Mouse (Mus musculus): ENCODE data around the gene Sbp. TPM values are rescaled to one million over a fixed set of nuclear protein-coding genes. Genes with fewer than 3 reads are reported as not detected.
A peak's percentile ranks its signal among the peaks of the same experiment; 100 is the strongest.

Sbp gene
- polyA plus RNA-seq, 1 experiment from 2014 or later: not detected

DNA sequence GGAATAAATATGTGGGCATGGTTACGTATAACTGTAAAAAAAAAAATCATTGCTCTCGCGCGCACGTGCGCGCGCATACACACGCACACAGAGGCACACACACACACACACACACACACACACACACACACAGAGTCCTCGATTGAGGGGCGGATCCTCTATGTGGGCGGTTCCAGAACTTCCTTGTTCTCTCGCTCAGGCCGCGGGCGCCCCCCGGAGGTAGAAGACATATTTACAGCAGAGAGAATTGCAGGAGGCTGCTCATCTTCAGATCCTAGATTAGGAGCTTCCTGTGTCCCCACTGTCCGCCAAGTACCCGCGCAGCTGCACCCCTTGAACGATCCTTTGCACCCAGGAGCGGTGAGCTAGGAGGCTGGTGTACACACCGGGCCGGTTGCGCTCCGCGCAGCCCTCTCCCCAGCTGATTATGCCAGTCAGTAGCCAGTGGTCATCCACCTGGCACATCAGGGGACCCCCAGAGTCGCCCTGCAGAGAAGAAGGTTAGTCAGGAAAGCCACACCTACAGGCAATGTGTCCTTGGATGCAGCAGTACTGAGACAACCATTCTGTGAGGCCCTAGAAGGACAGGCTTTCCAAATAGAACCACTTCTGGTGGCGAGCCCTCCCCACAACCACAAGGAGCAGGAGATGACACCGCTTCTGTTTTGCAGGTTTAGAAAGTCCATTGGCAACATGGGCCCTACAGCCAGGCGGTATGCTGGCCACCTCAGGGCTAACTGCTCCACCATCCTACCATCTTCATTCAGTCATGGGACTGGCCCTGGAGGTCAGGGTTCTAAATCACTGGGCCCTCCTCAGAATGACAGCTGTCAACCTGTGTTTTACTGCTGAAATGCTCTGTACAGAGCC is 52.3 kb downstream of the Sbp start:
- peaks cover 10% of the 10 kb centered on the region for H3K4me1 ChIP-seq
- H3K27ac ChIP-seq: no peak overlapping the region
- no peaks in the 10 kb centered on the region for H3K36me3 ChIP-seq
- H3K4me3 ChIP-seq: no peak overlapping the region
- H3K9me3 ChIP-seq (replicated peaks): no peaks in the 10 kb centered on the region
- H3K4me2 ChIP-seq: peak overlapping the region; percentile 42
- WGBS (ENCODE audit: insufficient replicate concordance): 8% methylated on average over 31 of the region's 31 CpGs
- ATAC-seq: peak; percentile 67
- H3K9ac ChIP-seq: no peak overlapping the region
- H3K27me3 ChIP-seq (replicated peaks): peaks cover 39% of the 10 kb centered on the region

DNA sequence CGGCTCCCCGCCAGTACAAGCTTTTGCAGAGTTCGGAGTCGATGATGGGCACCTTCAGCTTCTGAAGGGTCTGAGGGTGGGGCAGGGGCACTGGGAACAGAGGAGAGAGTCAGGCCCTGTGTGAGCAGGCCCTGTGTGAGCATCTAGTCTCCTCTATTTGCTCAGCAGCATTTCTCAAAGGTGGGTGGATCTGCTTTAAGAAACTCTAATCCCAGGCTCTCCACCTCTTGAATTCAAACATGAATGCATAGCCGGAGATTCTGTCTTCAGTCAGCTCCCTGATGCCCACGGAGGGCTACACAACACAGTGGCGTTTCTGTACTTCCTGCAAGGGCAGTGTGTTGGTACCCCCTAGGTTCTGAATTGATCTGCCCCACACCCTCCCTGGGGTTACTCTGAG is 53.2 kb downstream of the Sbp start:
- 62% methylated on average over 7 of the region's 7 CpGs for WGBS (ENCODE audit: insufficient replicate concordance)
- Histone ChIP-seq H3K4me1 (peaks cover 10% of the 10 kb centered on the region), H3K4me2 (no peak overlapping the region), H3K9ac (no peak overlapping the region), H3K4me3 (no peak overlapping the region), H3K9me3 (replicated peaks) (no peaks in the 10 kb centered on the region), H3K36me3 (no peaks in the 10 kb centered on the region), H3K27me3 (replicated peaks) (peaks cover 39% of the 10 kb centered on the region), H3K27ac (no peak overlapping the region)
- no peak for ATAC-seq

Other genes starting within 250 kb of the Sbp start
- gene 1520401A03Rik, start 218.9 kb upstream of the Sbp start, polyA plus RNA-seq (2016; fragmentation: Nextera tagmentation; extraction: Ambion mirVana): 0.05 and 0.10 TPM in 2 replicates
- gene Pkmyt1, start 215.3 kb upstream of the Sbp start, polyA plus RNA-seq (2016; fragmentation: Nextera tagmentation; extraction: Ambion mirVana): 41.1 and 42.1 TPM in 2 replicates
- gene Paqr4, start 200.8 kb upstream of the Sbp start, polyA plus RNA-seq (2016; fragmentation: Nextera tagmentation; extraction: Ambion mirVana): 7.4 and 8.4 TPM in 2 replicates
- gene Kremen2, start 195.8 kb upstream of the Sbp start, polyA plus RNA-seq (2016; fragmentation: Nextera tagmentation; extraction: Ambion mirVana): 0.17 and 0.55 TPM in 2 replicates
- gene Flywch1, start 170.1 kb upstream of the Sbp start, polyA plus RNA-seq (2016; fragmentation: Nextera tagmentation; extraction: Ambion mirVana): 22.4 and 22.6 TPM in 2 replicates
- 2.9 and 3.6 TPM in 2 replicates for gene Flywch2, start 155.6 kb upstream of the Sbp start, polyA plus RNA-seq (2016; fragmentation: Nextera tagmentation; extraction: Ambion mirVana)
- 334 and 339 TPM in 2 replicates for gene Srrm2, start 151.1 kb upstream of the Sbp start, polyA plus RNA-seq (2016; fragmentation: Nextera tagmentation; extraction: Ambion mirVana)
- gene Elob, start 112.5 kb upstream of the Sbp start, polyA plus RNA-seq (2016; fragmentation: Nextera tagmentation; extraction: Ambion mirVana): 588 and 602 TPM in 2 replicates
- not detected in 2 replicates for gene Prss33, start 105.6 kb upstream of the Sbp start, polyA plus RNA-seq (2016; fragmentation: Nextera tagmentation; extraction: Ambion mirVana)
- gene Prss32, start 97.8 kb upstream of the Sbp start, polyA plus RNA-seq (2016; fragmentation: Nextera tagmentation; extraction: Ambion mirVana): not detected in 2 replicates
- 0.32 and 0.45 TPM in 2 replicates for gene Prss41, start 97.5 kb upstream of the Sbp start, polyA plus RNA-seq (2016; fragmentation: Nextera tagmentation; extraction: Ambion mirVana)
- not detected in 2 replicates for gene Prss21, start 73.6 kb upstream of the Sbp start, polyA plus RNA-seq (2016; fragmentation: Nextera tagmentation; extraction: Ambion mirVana)
- not detected in 2 replicates for gene Dcpp1, start 60.8 kb upstream of the Sbp start, polyA plus RNA-seq (2016; fragmentation: Nextera tagmentation; extraction: Ambion mirVana)
- not detected in 2 replicates for gene Dcpp2, start 60.8 kb upstream of the Sbp start, polyA plus RNA-seq (2016; fragmentation: Nextera tagmentation; extraction: Ambion mirVana)
- gene Dcpp3, start 24.2 kb upstream of the Sbp start, polyA plus RNA-seq (2016; fragmentation: Nextera tagmentation; extraction: Ambion mirVana): not detected in 2 replicates
- not detected in 2 replicates for gene Sbpl, start 13.6 kb downstream of the Sbp start, polyA plus RNA-seq (2016; fragmentation: Nextera tagmentation; extraction: Ambion mirVana)
- gene Prss30, start 38.9 kb downstream of the Sbp start, polyA plus RNA-seq (2016; fragmentation: Nextera tagmentation; extraction: Ambion mirVana): not detected in 2 replicates
- not detected in 2 replicates for gene Prss22, start 56.4 kb downstream of the Sbp start, polyA plus RNA-seq (2016; fragmentation: Nextera tagmentation; extraction: Ambion mirVana)
- not detected in 2 replicates for gene Prss27, start 96.5 kb downstream of the Sbp start, polyA plus RNA-seq (2016; fragmentation: Nextera tagmentation; extraction: Ambion mirVana)
- gene Kctd5, start 131.8 kb downstream of the Sbp start, polyA plus RNA-seq (2016; fragmentation: Nextera tagmentation; extraction: Ambion mirVana): 27.7 and 29.1 TPM in 2 replicates
- gene Pdpk1, start 209.3 kb downstream of the Sbp start, polyA plus RNA-seq (2016; fragmentation: Nextera tagmentation; extraction: Ambion mirVana): 31.4 and 34.9 TPM in 2 replicates
- gene Amdhd2, start 222.1 kb downstream of the Sbp start, polyA plus RNA-seq (2016; fragmentation: Nextera tagmentation; extraction: Ambion mirVana): 20.9 and 22.7 TPM in 2 replicates
- gene Atp6v0c, start 228.0 kb downstream of the Sbp start, polyA plus RNA-seq (2016; fragmentation: Nextera tagmentation; extraction: Ambion mirVana): 371 and 388 TPM in 2 replicates

Measured in liver, embryonic 12.5 days (tissue).